Mouse (Mus musculus): ENCODE results near the gene Bcor. TPM values are rescaled to one million over a fixed set of nuclear protein-coding genes. Genes with fewer than 3 reads are reported as not detected.
A peak's percentile ranks its signal among the peaks of the same experiment; 100 is the strongest.

The Bcor gene
- total and polyA plus RNA-seq, 2 experiments from 2014 or later, result 12.9 to 45.5 TPM

DNA sequence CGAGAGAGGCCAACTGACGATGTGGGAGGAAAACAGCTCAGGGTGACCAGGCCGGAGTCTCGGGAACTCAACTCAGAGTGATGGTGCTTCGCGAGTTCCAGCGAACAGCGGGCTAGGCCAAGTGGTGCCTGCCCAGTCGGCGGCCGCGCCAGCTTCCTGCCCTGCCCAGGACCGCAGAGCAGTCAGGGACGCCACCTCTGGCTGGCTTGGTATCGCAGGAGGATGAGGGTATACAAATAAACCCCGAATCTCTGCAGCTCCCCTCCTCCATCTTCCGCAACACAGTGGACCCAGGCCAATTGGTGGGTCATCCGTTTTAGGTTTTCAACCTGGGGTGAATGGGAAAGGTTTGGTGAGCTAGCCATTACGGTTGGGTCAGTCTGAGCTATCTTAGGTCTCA, 25.6 kb downstream of the Bcor start:
- peak; percentile 45 for DNase-seq (ENCODE audit: low spot score)
- H3K27ac ChIP-seq (ENCODE audit: low read depth, low read length), result no peak overlapping the region
- TF ChIP-seq CTCF (IDR thresholded peaks at IDR 0.05), result peak; percentile 62
- no peak overlapping the region for H3K4me3 ChIP-seq (ENCODE audit: low read depth, low read length)
- H3K27me3 ChIP-seq (ENCODE audit: insufficient read depth, low read length), result peaks cover 13% of the 10 kb centered on the region; the same call in 1 of the 2 replicates
- no peak overlapping the region for H3K9ac ChIP-seq (replicated peaks; ENCODE audit: low read length, poor library complexity, severe bottlenecking)
- H3K36me3 ChIP-seq (ENCODE audit: insufficient read depth, low read length), result no peaks in the 10 kb centered on the region
- 11% methylated on average over 16 of the region's 19 CpGs for WGBS
- no peak for ATAC-seq (ENCODE audit: low FRiP score)
- H3K9me3 ChIP-seq (ENCODE audit: low read length), result no peaks in the 10 kb centered on the region
- no peaks in the 10 kb centered on the region for H3K4me1 ChIP-seq (ENCODE audit: insufficient read depth, low read length)
- peak overlapping the region; percentile 65 for H3K4me2 ChIP-seq (ENCODE audit: low read depth, low read length, poor library complexity, severe bottlenecking)

DNA sequence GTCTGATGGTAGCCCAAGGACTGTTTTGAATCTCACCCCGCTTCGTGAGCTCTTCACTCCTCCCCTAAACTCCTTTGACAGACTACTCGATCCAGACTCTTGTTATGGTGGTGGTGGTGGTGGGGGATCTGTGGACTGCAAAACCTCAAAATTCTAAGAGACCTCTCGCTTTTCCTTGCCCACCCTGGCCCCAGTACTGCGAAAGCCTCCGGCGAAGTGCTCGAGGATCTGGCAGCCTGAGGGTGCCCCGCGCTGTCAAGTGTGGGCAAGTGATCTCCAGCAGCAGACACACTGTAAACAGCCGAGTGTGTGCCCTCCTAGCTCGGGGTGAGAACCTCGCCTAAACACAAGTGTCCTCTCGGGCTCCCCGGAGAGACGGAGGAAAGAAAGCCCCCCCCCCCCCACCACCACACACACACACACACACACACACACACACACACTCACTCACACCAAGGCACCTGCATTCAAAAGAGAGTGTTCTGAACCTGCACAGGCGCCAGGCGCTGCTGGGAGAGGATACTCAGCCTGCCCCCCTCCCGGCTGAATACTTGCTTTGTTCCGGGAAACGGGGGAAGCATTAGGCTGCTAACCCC, 26.2 kb downstream of the Bcor start:
- no peak overlapping the region for H3K27ac ChIP-seq (ENCODE audit: low read depth, low read length)
- peaks cover 17% of the 10 kb centered on the region; the same call in 1 of the 2 replicates for H3K27me3 ChIP-seq (ENCODE audit: insufficient read depth, low read length)
- no peak for DNase-seq (ENCODE audit: low spot score)

DNA sequence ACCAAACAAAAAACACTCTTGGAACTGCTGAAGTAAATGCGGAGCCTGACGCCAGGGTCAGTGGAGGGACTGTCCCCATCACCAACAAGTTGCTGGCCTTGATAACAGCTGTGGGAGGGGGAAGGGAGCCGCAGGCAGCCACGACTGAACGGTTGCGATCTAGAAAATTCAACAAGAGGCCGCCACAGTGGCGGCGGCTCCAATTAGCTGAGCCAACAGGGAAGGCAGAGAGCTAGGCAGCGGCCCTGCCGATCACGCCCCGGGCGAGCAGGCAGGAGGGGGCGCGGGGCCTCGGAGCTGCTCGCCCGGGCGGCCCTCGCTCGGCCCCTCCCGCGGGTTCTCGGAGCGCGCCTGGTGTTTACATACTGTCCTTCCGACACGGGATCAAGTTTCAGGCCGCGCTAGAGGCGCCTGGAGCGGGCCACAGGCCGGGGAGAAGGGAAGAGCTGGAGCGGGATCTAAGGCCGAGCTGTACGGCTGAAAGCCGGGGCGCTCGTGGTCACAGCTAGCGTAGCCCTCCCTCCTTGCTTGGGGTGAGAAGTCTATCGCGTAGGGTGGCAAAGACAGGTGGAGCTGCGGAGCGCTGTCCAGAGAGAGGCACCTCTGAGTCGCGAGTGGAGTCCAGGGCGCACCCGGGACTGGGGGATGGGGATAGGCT, 26.8 kb downstream of the Bcor start:
- H3K9ac ChIP-seq (replicated peaks; ENCODE audit: low read length, poor library complexity, severe bottlenecking), result no peak overlapping the region
- peak; percentile 17; the same call in 1 of the 2 replicates for TF ChIP-seq CTCF (IDR thresholded peaks at IDR 0.05)
- no peak for ATAC-seq (ENCODE audit: low FRiP score)
- peaks cover 22% of the 10 kb centered on the region; the same call in 1 of the 2 replicates for H3K27me3 ChIP-seq (ENCODE audit: insufficient read depth, low read length)
- peak overlapping the region; percentile 27 for H3K4me3 ChIP-seq (ENCODE audit: low read depth, low read length)
- 6% methylated on average over 43 of the region's 49 CpGs for WGBS
- no peak overlapping the region for H3K27ac ChIP-seq (ENCODE audit: low read depth, low read length)
- no peaks in the 10 kb centered on the region for H3K36me3 ChIP-seq (ENCODE audit: insufficient read depth, low read length)
- H3K4me1 ChIP-seq (ENCODE audit: insufficient read depth, low read length), result no peaks in the 10 kb centered on the region
- peak overlapping the region; percentile 65 for H3K4me2 ChIP-seq (ENCODE audit: low read depth, low read length, poor library complexity, severe bottlenecking)
- DNase-seq (ENCODE audit: low spot score), result no peak
- H3K9me3 ChIP-seq (ENCODE audit: low read length), result no peaks in the 10 kb centered on the region

More for the DNA sequence above, 26.2 kb downstream of the Bcor start:
- TF ChIP-seq CTCF (IDR thresholded peaks at IDR 0.05), result no peak
- Histone ChIP-seq H3K4me3 (ENCODE audit: low read depth, low read length) (peak overlapping the region; percentile 27), H3K4me2 (ENCODE audit: low read depth, low read length, poor library complexity, severe bottlenecking) (peak overlapping the region; percentile 65), H3K9ac (replicated peaks; ENCODE audit: low read length, poor library complexity, severe bottlenecking) (no peak overlapping the region), H3K9me3 (ENCODE audit: low read length) (no peaks in the 10 kb centered on the region), H3K36me3 (ENCODE audit: insufficient read depth, low read length) (no peaks in the 10 kb centered on the region), H3K4me1 (ENCODE audit: insufficient read depth, low read length) (no peaks in the 10 kb centered on the region)
- 9% methylated on average over 21 of the region's 21 CpGs for WGBS
- no peak for ATAC-seq (ENCODE audit: low FRiP score)

DNA sequence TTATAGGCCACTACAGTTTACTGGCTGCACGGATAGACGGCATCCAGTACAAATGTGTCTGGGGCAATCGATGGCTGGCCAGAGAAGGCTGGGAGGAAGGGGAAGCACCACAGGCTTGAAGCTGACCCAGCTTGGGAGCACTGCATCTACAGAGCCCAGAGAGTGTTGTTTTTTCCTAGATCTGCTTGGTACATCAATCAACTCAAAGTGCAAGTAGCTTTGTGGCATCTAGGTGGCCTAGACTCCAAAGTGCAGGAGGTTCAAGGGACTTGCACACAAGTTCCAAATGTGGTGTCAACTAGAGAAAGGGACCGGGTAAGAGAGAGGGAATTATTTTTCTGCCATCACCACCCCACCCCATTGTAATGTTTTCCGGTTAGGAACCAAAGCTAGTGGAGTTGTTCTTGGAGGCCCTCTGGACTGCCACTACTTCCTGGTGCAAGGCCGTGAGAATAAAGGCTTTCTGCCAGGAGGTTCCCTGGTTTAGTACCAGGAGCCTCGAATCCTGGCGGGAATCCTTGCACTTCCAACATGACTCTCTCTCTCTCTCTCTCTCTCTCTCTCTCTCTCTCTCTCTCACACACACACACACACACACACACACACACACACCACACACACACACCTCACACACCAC, 27.5 kb downstream of the Bcor start:
- TF ChIP-seq CTCF (IDR thresholded peaks at IDR 0.05), result no peak
- WGBS, result 44% methylated on average over 8 of the region's 8 CpGs
- Histone ChIP-seq H3K9ac (replicated peaks; ENCODE audit: low read length, poor library complexity, severe bottlenecking) (no peak overlapping the region), H3K4me3 (ENCODE audit: low read depth, low read length) (no peak overlapping the region), H3K4me2 (ENCODE audit: low read depth, low read length, poor library complexity, severe bottlenecking) (peak overlapping the region; percentile 65; the same call in 1 of the 2 replicates), H3K27me3 (ENCODE audit: insufficient read depth, low read length) (peaks cover 22% of the 10 kb centered on the region; the same call in 1 of the 2 replicates), H3K4me1 (ENCODE audit: insufficient read depth, low read length) (no peaks in the 10 kb centered on the region), H3K36me3 (ENCODE audit: insufficient read depth, low read length) (no peaks in the 10 kb centered on the region), H3K9me3 (ENCODE audit: low read length) (no peaks in the 10 kb centered on the region), H3K27ac (ENCODE audit: low read depth, low read length) (no peak overlapping the region)
- DNase-seq (ENCODE audit: low spot score), result no peak
- no peak for ATAC-seq (ENCODE audit: low FRiP score)

DNA sequence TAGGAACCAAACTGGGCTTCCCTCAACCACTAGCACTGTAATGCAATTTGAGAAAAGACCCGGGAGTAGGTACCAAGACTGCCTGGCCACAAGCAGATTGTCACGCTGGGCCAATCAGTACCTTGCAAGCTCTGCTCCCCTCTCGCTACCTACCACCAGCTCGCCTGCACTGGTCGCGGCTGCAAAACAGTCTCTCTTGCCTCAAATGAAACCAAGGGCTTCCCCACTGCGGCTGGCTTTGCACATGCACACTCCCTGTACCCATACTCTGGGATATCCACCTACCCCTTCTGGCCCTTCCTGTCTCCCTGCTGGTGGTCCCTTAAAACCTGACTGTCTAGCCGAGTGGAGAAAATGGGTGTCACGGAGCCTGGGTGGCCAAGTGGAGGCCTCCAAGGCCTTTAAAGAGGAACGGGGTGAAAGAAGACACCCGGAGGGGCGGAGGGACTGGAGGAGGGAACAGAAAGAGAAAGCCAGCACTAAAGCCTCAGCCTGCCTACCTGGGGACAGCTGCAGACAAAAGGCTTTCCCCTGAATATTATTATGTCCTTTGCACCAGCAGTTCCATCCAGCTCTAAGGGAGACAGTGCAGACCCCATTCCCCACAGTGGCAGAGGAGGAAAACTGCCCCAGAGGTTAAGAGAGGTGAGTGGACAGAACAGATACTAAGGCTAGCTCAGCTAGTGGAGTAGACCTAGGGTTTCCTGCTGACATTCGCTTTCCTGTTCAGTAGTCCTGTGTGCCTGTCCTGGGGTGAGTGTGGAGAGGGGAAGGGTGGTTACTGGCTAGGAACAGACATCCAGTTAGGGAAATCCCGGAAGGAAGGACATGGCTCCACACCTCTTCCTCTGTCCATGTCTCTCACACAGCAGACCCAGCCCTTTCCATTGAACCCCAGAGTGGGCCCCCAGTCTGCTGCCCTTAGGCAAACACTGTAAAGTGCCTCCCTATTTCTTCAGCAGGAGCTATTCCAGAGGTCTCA, 30.0 kb downstream of the Bcor start:
- DNase-seq (ENCODE audit: low spot score) (no peak), ATAC-seq (ENCODE audit: low FRiP score) (no peak)
- H3K4me2 ChIP-seq (ENCODE audit: low read depth, low read length, poor library complexity, severe bottlenecking), result no peak overlapping the region
- no peak overlapping the region for H3K4me3 ChIP-seq (ENCODE audit: low read depth, low read length)
- H3K9ac ChIP-seq (replicated peaks; ENCODE audit: low read length, poor library complexity, severe bottlenecking), result no peak overlapping the region
- TF ChIP-seq CTCF (IDR thresholded peaks at IDR 0.05), result no peak
- H3K36me3 ChIP-seq (ENCODE audit: insufficient read depth, low read length), result no peaks in the 10 kb centered on the region
- peaks cover 21% of the 10 kb centered on the region; the same call in 1 of the 2 replicates for H3K27me3 ChIP-seq (ENCODE audit: insufficient read depth, low read length)
- no peak overlapping the region for H3K27ac ChIP-seq (ENCODE audit: low read depth, low read length)
- H3K9me3 ChIP-seq (ENCODE audit: low read length), result no peaks in the 10 kb centered on the region
- WGBS, result 39% methylated on average over 14 of the region's 14 CpGs
- H3K4me1 ChIP-seq (ENCODE audit: insufficient read depth, low read length), result no peaks in the 10 kb centered on the region
